Mouse (Mus musculus): ENCODE measurements around the gene Sf3a2.

The Sf3a2 gene

DNA sequence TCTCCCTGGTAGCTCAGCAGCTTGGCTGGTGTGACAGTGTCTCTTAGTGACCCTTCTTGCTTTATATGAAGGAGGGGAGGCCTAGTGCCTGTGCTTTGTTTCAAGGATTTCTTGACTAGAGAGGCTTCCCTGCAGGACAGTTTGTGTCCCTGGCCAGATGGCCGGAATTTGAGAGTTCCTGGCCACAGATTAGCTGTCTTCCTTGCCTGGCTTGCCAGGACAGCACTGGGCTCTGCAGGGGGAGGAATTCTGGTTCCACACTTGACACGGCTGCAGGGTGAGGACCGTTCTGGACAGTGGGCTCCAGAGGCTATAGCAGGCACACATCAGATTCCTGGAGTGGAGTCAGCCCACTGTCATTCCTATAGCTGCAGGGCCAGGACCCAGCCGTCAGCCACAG is 22.3 kb upstream of the Sf3a2 start:
- no peak for DNase-seq (ENCODE audit: low spot score)

DNA sequence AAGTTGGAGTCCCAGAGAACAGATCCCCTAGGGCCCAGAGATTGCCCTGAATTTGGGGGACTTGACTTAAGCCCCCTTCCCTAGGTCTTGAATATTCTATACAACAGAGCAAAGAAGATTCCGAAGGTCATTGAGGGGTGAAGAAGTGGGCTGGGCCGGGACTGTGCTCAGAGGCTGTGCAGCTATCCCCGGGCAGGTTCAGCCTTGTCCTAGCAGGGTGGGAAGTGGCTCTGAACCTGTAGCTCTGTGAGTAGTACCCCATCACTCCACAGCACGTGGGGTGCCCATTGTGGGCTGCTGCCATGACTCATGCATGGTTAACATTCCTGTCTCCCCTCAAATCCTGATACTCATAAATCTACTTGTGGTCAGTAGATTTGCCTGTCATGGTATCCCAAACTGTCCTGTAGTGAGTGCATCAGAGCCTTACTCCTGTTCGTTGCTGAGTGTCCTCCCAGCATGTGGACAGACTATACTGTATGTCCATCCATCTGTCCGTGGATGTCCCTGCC is 21.6 kb upstream of the Sf3a2 start:
- no peak for DNase-seq (ENCODE audit: low spot score)

DNA sequence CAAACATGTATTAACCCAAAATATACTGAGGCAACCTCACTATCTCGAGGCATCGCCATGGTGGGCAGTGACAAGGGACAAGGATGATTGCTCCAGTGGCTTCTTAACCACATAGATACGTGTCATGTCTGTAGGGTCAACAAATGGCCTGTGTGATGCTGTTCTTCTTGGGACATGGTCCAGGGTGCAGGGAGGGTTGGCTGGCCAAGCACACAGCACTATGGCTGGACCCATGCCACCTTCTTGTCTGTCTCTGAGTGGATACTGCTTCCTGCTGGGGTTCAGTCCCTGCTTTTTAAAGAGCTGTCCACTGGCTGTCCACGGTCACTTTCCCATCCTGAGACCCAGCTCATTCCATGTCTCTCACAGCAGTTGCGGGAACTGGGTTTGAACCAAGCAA is 20.9 kb upstream of the Sf3a2 start:
- DNase-seq (ENCODE audit: low spot score), result no peak

DNA sequence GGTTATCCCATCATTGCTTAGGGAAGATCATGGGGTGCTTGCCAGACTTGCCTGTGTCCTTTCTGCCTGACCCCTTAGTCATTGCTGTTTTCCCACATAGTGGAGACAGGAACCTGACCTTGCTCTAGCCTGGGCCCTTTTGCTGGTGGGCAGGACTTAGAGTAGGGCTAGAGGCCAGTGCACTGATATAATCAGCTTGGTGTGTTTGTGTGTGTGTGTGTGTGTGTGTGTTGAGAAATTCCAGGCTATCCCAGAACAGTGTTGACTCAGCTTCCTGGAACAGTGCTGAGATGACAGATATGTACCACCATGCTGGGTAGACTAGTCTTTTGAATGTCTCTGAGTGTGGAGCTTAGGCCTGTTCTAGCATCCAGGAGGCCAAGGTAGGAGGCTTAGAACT is 18.4 kb upstream of the Sf3a2 start:
- no peak for DNase-seq (ENCODE audit: low spot score)

DNA sequence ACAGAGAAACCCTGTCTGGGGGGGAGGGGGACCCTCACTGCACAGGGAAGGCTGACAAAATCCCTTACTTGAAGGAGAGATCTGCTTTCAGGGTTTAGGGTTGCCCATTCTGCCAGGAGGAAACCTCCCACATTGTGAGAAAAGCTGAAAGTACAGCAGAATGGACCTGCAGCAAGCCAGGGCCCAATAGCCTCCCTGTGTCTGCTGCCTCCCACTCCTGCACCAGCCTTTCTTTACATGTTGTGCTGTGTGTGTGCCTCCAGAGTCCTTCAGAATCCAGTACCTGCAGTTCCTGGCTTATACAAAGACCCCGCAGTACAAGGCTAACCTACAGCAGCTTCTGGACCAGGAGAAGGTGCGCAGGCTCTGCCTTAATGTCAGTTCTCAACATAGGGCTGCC is 13.7 kb upstream of the Sf3a2 start:
- DNase-seq (ENCODE audit: low spot score), result no peak

DNA sequence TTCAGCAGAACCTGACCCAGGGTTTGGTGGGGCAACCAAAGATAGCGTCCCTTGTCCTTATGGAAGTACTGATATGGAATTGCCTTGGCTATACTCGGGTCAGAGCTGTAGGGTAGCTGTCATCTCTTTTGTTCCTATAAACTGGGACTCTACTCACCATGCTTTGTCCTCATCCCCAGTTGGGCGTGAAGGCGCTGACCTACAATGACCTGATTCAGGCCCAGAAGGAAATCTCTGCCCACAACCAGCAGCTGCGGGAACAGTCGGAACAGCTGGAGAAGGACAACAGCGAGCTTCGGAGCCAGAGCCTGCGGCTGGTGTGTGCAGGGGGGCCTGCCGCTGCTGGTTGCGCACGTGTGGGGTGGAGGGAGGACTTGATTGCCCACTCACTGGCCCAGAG is 13.1 kb upstream of the Sf3a2 start:
- no peak for DNase-seq (ENCODE audit: low spot score)

DNA sequence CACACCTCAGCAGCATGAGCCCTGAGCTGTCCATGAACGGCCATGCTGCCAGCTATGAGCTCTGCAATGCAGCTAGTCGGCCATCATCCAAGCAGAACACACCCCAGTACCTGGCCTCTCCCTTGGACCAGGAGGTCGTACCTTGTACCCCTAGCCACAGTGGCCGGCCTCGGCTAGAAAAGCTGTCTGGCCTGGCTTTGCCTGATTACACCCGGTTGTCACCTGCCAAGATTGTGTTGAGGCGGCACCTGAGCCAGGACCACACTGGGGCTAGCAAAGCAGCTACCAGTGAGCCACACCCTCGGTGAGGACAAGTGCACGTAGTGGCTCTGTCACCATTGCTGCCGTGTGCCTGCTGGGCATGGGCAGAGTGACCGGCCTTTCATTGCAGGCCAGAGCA is 12.0 kb upstream of the Sf3a2 start:
- no peak for DNase-seq (ENCODE audit: low spot score)

DNA sequence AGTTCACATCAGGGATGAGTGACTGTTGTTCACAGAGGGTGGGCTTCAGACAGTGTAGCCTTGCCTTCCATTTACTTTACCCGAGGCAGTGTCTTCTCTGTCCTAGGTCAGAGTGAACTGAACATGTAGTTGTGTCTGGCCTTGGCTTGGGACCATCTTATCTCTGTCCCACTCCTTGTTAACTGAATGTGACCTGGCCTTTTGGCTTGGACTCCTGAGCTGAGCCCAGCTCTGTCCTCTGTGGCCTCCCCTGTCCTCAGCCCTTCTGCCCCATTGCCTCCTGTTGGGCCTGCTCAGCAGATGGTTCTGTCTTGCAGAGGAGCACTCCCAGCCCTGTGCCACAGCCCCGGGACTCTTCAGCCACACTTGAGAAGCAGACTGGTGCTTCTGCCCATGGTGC is 10.5 kb upstream of the Sf3a2 start:
- DNase-seq (ENCODE audit: low spot score), result no peak

DNA sequence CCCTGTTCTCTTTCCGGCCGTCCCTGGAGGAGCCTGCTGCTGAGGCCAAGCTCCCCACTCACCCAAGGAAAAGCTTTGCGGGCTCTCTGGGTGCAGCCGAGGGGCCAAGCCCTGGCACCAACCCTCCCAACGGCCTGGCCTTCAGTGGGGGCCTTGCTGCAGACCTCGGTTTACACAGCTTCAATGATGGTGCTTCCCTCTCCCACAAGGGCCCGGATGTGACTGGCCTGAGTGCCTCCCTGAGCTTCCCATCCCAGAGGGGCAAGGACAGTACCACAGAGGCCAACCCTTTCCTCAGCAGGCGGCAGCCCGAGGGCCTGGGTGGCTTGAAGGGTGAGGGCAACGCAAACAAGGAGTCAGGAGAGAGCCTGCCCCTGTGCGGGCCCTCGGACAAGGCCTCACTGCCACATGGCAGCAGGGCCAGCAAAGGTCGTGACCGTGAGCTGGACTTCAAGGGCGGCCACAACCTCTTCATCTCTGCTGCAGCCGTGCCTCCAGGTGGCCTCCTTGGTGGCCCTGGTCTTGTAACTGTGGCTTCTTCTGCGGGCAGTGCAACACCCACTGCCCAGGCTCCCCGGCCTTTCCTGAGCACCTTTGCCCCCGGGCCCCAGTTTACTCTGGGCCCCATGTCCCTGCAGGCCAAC is 7.1 kb upstream of the Sf3a2 start:
- no peak for DNase-seq (ENCODE audit: low spot score)

DNA sequence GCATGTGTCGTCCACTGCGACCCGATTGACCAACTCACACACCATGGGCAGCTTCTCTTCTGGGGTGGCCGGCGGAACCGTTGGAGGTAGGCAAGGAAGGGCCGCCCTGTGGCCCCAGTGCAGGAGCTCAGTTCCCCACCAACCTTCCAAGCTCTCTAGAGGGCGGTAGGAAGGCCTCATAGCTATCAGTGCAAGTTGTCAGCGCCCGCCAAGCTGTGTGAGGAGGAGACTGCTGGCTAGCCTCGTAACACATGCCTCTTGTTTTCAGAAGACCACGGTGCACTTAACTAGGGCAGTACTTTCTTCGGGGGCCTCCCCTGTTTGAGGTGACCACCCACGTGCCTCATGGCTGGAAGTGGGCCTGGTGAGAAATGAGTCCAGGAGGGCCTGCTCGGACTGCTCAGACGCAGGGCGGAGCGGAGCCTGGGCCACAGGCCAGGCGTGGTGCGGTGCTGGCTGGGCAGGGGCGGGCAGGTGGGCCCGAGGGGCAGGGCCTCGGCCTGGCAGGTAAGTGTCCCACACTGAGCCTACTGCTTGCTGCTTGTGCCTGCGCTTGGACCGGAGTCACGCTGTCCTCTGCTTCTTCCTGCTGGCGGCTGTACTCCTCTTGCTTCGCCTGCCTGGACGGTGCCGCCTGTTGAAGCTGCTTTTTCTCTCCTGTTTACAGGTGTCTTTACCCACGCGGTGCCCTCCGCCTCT is 6.4 kb upstream of the Sf3a2 start:
- DNase-seq (ENCODE audit: low spot score), result no peak

DNA sequence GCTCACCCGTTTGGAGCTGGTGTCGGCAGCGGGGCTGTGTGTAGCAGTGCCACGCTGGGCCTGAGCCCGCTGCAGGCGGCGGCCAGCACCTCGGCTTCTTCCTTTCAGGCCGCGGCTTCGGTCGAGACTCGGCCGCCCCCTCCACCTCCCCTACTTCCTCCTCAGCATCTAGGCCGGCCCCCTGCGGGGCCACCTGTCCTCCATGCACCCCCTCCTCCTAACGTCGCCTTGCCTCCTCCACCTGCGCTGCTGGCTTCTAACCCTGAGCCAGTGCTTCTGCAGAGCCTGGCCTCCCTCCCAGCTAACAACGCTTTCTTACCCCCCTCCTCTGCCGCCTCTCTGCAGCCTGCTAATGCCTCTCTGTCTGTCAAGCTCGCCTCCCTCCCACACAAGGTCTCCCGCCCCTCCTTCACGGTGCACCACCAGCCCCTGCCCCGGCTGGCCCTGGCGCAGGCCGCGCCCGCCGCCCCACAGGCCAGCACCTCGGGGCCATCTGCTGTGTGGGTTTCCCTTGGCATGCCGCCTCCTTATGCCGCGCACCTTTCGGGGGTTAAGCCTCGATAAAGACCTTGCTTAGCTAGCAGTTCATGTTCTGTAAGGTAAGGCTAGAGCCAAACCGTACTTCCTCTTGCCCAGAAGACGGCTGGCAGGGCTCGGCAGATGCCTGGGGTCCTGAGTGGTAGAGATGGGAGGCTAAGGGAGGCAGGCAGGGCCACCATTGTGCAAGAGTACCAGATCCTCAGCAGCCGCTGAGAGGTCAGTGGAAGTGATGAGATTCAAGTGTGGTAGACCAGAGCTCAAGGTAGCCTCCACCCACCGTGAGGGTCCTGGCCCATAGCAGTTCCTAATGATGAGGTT is 5.6 kb upstream of the Sf3a2 start:
- DNase-seq (ENCODE audit: low spot score), result no peak

DNA sequence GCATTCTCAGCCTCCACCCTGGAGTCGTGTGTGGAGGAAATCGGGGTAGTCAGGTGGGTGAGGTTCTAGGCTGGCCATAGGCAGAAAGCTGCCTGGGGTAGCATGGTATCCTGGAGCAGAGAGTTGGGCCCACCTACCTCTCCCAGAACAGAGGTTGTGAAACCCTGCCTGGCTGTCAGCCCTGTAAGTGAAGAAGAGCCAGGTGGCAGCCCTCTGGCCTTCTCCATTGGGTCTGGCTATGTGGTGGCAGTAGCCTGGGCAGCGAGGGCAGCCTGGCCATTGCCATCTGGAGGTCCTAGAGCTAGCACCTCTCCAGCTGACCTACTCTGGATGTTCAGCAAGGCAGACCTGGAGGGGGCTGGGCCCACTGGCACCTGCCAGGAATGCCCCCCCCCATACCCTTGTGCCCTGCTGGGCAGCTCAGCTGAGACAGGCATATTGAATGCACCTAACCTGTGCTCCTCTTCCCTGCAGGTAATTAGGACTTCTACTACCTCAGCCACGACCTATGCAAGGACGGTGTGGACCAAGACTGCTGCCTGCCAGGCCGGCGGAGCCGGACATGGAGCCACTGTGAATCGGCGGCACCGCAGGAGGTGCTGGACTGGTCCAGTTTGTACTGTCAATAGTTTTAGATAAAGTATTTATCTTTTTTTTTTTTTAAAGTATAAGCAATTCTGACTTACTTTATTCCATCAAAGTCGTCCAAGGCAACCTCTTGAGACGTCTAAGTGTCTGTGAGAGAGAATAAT is 4.8 kb upstream of the Sf3a2 start:
- no peak for DNase-seq (ENCODE audit: low spot score)

DNA sequence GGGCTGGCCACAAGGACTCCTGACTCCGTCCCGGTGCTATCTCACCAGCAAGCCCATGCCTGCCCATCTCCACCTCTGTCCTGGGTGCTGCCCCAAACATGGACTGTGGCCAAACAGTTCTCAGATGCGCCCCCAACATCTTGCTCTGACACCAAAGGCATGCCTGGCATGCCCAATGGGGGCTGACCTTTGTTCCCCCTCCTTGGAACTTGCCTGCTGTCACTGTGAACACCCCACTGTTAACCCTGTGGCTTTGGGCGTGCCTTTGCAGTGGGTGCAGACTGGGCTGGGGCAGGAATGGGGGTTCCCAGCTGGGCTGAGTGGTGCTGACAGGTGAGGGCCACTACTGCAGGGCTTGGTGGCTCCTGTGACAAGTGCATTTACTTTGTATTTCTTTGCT is 4.2 kb upstream of the Sf3a2 start:
- no peak for DNase-seq (ENCODE audit: low spot score)

DNA sequence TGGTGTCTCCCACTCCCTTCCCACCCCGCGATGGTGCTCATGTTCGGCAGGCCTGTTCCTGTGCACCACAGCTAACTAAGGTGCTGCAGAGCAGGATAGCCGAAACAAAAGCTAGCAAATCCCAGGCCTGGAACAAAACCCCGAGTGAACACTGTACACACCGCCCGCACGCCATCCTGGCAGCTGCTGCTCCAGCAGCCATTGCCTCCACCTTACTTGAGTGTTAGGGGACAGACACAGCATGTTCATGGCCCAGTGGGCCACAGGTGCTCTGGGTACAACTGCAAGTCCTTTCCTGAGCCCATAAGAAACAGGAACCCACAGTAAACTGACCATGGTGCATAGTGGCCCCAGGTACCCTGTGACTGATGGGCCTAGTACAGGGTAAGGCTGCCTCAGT is 3.2 kb upstream of the Sf3a2 start:
- no peak for DNase-seq (ENCODE audit: low spot score)

DNA sequence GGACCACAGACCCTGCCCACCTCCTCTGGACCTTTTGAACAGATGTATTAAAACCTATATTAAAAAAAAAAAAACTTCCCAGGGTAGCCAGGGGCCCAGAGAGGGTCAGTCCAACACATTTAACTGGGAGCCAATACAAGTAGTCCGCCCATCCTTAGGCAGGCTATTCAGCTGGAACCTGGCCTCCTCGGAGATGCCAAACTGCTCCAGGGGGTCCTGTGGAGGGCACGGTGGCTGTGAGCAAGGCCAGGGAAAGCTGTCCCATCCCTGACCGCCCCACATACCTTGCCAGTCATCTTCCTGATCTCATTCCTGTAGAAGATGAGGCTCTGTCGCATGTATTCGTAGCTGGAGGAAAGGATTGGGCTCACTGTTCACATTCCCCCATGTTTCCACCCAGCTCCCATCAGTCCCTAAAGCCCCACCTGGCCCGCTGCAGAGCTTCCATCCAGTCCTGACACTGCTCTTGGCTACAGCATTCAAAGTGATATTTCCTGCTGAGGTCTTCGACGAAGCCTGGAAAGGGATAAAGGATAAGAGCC is 1.6 kb upstream of the Sf3a2 start:
- DNase-seq (ENCODE audit: low spot score), result no peak

DNA sequence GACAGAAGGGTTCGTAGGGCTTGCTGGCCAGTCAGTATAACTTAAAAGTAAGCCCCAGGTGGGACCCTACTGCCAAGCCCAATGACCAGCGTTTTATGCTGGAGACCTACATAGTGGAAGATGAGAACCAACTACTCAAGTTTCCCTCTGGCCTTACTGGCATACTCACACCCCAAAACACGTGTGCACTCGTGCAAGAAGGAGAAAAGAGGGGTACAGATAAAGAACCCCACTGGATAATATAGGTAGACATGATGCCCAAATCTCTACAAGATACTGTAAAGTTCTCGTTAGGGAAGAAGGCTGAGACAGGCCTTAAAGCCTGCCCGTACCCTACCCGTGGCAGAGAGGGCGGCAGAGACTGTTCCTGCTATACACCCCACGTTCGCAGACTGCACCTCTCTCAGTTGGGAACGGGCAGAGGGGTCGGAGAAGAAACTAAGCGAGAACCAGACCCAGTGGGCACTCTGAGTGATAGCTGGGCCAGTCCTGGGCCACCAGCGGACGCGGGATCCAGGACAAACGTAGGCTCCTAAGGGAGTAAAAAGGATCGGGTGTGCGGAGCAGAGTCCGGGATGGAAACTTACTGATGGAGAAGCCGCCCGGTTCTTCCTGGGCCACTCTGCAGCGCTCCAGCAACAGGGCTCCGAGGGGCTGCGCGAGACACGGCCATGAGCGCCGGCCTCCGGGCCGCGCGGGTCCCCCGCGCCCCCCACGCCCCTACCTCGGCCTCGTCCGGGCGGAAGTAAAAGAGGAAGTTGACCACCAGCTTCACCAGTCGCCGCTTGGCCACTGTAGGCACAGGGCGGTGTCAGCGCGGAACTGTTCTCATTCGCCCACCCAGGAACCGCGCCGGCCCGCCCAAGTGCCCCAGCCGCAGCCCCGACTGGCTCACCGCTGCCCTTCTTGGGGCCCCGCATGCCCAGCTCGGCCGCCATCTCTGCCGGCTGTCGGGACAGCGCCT is 530 bp upstream of the Sf3a2 start:
- no peak for DNase-seq (ENCODE audit: low spot score)

DNA sequence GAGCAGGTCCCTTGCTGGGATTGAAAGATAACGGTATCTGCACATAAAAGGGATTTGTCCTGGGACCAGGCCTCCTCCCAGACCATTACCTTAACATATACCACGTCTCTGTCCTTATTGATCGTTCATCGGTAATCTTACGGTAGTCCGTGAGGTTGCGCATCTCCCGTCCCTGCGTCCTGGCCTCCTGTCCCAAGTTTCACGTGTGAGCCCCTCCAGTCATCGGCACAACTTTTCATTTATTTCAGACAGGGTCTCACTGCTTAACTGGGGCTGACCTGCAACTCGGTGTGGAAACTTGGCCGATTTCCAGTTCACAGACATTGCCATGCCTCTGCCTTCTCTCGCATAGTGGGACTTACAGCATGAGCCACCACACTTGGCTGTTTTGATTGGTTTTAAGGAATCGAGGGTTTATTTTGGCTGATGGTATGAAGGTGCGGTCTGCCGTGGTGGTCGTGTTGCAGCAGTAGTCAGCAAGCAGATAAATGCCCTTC is 1.1 kb downstream of the Sf3a2 start:
- no peak for DNase-seq (ENCODE audit: low spot score)

DNA sequence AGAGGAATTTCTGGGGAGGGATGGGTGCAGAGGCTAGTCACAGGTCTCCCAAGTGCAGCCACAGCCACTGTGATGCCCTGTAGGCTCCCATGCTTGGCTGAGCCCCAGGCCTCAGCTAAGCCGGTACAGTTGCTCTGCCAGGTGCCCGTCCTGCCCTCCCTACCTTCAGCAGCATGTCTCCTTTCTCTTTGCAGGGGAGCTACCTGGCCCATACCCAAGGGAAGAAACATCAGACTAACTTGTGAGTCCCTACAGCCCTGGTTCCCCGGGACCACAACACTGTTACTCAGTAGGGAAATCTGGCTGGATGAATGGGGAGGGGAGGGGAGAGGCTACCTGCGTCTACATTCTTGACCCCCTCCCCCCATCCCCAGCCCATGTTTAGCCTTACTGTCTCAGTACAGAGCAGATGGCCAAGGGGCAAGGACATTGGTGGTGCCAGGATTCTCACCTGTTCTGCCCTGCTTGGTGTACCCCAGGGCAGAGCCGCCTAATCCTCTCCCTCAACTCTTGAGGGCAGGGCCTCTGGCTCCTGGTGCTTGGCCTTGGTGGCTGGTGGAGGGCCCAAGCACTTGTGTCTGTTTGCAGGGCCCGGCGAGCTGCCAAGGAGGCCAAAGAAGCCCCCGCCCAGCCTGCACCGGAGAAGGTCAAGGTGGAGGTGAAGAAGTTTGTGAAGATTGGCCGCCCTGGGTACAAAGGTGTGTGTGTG is 4.4 kb downstream of the Sf3a2 start:
- no peak for DNase-seq (ENCODE audit: low spot score)

DNA sequence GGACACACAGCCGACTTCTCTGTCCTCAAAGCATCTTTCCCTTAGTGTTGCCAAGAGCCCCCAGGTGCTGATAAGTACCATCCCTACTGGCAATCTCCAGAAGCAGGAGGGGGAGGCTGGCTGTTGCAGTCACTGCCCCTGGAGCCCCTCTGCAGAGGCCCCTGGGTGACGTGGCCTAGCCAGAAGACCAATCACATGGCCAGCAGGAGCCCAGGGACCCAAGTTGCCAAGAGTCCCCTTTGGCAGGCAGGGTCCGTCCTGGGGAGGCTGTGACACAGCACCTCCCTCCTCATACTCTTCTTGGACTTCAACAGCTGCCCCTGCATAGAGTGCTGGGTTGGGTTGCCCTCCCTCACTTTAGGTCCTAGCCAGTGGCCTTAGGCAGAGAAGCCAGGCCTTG is 5.0 kb downstream of the Sf3a2 start:
- no peak for DNase-seq (ENCODE audit: low spot score)

DNA sequence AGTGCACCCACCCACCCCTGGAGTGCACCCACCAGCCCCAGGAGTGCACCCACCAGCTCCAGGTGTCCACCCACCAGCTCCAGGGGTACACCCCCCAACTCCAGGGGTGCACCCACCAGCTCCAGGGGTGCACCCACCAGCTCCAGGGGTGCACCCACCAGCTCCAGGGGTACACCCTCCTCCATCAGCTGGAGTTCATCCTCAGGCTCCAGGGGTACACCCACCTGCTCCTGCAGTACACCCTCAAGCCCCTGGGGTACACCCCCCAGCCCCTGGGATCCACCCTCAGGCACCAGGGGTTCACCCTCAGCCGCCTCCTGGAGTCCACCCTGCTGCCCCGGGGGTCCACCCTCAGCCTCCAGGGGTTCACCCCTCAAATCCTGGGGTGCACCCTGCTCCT is 6.3 kb downstream of the Sf3a2 start:
- no peak for DNase-seq (ENCODE audit: low spot score)

Data from layer of hippocampus, adult 11-12 months (tissue).